Mouse (Mus musculus) lung, adult 2 months (tissue): ENCODE results near the gene M6pr.

Experiments
- CTCF ChIP-seq: fragments of 200-500 bp; IDR thresholded peaks from 2 replicates; pipeline ENCODE4 v1.5.1; 2011; ENCODE audit warnings: mild to moderate bottlenecking, low read length, control low read depth; ENCODE audit not compliant: insufficient read depth
- POLR2A ChIP-seq: fragments of 200-500 bp; IDR thresholded peaks from 2 replicates; pipeline ENCODE4 v1.6.1; 2011; ENCODE audit warnings: low read depth, mild to moderate bottlenecking, control low read depth, low read length, borderline replicate concordance; ENCODE audit errors: extremely low read depth

- TF ChIP-seq CTCF, result no peak
- TF ChIP-seq POLR2A, result no peak
Measured at GRCm38 (mm10) chr6:122269170-122269569, 39.4 kb upstream of the M6pr start.
